Mouse (Mus musculus) layer of hippocampus, postnatal 14 days (tissue): ENCODE measurements at regions not wholly inside any gene's neighbourhood (a gene's known extent, or its start where the extent isn't known, plus 50 kb on each side); places are given as distances from the start of the nearest gene placed in this dataset.
"Not testable (repeated sequence)": the region's sequence is repeated elsewhere in the genome, so short reads cannot be mapped to it uniquely, and the experiment has no call there.

Source experiments
- DNase-seq, 2 experiments: peaks; one replicate each; pipeline ENCODE4 v3.0.0; 2021 to 2022; ENCODE audit warnings: low spot score in 2 of 2, mixed read lengths in 1 of 2

GRCm38 (mm10) chr5:142281997-142282396 is 119.3 kb upstream of the Foxk1 start:
- DNase-seq, result no peak

DNA sequence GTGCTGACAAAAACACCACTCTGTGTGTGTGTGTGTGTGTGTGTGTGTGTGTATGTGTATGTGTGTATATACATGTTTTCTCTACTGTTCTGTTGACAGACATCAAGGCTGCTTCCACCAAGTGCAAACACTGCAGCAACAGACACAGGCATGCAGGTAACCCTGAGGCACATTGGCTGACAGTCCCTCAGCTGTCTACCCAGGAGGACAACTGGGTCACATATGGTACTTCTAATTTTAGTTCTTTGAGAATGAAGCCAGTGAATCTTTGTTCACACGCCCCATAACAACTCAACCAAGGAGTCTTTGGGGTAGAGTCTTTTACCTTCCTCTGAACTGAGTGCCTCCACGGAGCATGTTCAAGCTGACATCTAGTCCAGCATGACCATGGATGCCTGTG is 113.3 kb upstream of the Foxk1 start:
- no peak for DNase-seq

GRCm38 (mm10) chr5:142291451-142291850 is 109.8 kb upstream of the Foxk1 start:
- DNase-seq, result peak; percentile 27 to 48

DNA sequence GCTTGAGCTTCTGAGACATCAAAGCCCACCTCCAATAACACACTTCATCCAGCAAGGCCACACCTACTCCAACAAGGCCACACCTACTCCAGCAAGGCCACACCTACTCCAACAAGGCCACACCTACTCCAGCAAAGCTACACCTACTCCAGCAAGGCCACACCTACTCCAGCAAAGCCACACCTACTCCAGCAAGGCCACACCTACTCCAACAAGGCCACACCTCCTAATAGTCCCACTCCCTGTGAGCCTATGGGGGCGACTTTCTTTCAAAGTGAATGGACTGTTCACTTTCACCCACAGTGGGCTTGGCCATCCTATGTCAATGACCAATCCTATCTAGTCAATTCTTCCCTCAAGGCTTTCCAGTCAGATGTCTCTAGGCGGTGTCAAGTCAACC is 104.9 kb upstream of the Foxk1 start:
- DNase-seq, result not testable (repeated sequence)

DNA sequence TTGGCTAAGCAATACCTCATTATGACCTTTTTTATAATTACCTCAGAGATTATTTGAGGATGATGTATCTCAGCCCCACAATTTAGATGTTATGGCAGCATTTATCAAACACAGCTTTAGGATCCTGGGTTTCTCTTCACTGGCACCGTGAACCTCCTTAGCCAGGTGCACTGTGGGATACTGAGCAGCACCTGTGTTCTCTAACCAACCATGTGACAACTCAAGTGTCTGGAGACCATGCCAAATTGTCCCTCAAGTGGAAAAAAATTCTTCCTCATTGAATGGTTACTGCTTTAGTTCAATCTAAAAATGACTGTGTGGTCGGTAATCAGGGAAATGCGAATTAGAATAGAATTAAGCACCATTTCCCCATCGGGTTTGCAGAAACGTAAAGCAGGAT is 101.7 kb upstream of the Foxk1 start:
- DNase-seq, result no peak

DNA sequence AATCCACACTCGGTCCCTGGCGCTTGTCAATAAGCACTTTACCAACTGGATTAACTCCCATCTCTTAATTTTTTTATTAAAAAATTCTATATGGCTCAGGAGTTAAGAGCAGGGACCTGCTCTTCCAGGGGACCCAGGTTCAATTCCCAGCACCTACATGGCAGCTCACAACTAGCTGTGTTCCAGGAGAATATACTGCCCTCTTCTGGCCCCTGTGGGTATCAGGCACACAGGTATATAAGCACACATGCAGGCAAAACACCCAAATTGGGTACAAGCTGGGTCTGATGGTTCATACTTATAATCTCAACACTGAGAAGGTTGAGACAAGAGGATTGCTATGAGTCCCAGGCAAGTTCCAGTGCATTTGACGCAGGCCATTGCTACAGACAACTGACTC is 92.8 kb upstream of the Foxk1 start:
- no peak for DNase-seq

DNA sequence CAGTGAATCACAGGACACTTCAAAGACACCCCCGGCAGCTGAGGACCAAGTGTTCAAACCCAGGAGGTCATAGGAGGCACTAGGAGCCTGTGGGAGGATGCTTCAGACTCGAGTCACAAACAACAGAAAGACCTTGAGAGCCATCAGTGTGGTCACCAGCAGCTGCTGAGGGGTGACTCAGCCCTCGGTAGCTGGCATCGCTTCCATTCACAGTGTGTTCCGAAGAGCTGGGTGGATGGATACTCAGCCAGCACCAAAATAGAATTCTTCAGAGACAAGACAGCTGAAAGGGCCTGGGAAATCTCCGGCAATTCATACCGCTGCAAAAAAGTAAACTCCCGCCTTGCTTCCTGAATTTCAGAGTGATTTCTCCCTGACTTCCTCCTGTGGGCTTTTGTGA is 87.4 kb upstream of the Foxk1 start:
- DNase-seq, result peak; percentile 13 to 33

DNA sequence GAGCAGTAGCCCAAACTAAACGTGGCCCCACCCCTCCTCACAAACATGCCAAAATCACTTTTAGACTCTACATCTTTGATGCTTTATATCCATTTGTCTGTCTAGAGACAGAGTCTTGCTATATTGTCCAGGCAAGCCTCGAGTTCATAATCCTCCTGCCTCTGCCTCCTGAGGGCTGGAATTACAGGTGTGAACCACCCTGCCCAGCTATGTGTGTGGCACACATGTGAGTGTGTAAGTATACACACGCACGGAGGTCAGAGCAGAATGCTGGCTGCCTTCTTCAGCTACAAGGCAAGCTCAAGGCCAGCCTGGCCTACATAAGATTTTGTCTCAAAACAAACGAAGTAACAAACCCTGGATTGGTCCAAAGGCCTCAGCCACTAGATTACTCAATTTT is 86.8 kb upstream of the Foxk1 start:
- no peak for DNase-seq

- DNase-seq, result peak; percentile 67 to 72
These were observed 82.0 kb upstream of the Foxk1 start for GRCm38 (mm10) chr5:142319268-142319667.

GRCm38 (mm10) chr5:142321316-142321715 is 80.0 kb upstream of the Foxk1 start:
- no peak for DNase-seq

- DNase-seq, result no peak
These were observed 76.4 kb upstream of the Foxk1 start for GRCm38 (mm10) chr5:142324928-142325327.

DNA sequence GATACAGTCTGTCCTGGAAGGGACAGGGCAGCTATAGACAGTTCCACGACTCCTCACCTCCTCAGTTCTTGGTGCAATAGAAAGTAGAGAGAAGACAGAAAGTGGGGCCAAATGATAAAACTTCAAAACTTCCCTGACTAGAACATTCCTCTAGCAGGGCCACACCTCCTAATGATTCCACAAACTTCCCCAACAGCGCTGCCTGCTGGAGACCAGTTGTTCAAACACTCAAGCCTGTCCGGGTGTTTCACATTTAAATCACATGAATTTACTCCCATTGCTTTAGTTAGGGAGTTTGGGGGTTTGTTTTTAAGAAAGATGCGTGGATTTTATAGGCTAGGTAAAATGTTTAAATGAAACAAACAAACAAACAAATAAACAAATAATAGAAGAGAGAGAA is 75.7 kb upstream of the Foxk1 start:
- DNase-seq, result no peak

DNA sequence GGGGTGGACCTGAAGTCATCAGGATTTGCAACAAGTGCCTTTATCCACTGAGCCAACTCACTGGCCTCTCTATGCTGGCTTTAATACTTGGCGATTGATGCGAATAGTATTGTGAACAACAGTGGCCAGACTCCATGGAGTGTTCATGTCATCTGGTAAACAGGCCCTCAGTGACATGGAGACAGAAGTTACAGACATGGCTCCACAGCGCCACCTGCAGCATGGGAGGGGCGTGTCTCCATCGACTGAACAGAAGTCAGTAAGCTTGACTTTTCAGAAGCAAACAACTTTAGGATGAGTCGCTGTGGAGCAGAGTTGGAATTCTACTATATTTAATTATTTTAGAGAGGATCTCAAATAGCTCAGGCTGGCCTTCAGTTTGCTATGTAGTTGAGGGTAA is 74.0 kb upstream of the Foxk1 start:
- DNase-seq, result no peak

- no peak for DNase-seq
These were observed 71.4 kb upstream of the Foxk1 start for GRCm38 (mm10) chr5:142329724-142330520.

GRCm38 (mm10) chr5:142332744-142333143 is 68.6 kb upstream of the Foxk1 start:
- DNase-seq, result no peak

DNA sequence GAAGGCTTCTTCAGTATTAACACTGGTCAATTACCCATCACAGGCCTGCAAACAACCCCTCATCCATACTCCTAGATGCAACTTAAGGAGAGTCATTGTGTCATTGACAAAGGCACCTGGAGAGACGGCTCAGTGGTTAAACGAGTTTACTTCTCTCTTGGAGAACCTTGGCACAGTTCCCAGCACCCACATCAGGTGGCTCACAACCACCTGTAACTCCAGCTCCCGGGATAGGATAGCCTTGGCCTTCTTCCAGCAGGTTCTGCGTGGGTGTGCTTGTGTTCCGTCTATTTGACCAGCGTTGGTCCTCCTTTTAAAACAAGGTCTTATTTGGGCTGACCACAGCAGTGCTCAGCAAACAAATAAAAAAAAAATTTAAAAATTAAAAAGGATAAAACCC is 63.9 kb upstream of the Foxk1 start:
- DNase-seq, result no peak

- no peak for DNase-seq
These were observed 63.2 kb upstream of the Foxk1 start for GRCm38 (mm10) chr5:142338051-142338450.

DNA sequence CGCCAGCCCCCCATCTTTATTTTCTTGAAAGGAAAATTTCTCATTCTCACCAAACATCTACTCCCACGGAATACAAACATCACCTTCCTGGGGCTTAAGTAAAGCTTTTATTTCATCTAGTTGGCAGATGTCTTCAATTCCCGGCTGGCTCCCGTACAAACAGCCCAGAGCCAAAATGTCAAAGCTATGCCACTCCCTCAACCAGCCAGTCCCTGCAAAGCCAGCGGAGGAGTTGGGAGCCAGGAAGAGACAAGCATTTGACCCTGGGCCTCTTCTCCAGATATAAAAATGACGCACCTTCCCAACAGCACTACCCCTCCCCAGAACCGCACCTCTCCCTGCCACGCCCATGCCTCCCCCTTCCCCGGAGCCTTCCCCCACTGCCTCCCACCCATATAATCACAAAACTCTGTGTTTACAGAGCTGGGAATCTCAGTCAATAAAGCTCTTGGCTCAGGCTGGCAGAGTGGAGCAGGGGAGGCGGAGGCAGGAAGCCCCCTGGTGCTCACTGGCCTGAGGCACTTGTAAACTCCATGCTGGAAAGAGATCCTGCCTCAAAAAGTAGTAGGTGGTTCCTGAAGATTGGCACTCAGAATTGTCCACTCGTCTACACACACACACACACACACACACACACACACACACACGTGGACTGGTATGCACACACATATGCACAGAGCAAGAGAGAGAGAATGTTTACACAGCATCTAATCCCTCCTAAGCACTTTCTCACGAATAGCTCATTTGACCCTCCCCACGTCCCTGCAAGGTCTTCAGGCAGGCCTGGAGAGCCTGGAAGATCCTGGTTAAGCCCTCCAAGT is 60.9 kb upstream of the Foxk1 start:
- peak; percentile 30 to 47 for DNase-seq

DNA sequence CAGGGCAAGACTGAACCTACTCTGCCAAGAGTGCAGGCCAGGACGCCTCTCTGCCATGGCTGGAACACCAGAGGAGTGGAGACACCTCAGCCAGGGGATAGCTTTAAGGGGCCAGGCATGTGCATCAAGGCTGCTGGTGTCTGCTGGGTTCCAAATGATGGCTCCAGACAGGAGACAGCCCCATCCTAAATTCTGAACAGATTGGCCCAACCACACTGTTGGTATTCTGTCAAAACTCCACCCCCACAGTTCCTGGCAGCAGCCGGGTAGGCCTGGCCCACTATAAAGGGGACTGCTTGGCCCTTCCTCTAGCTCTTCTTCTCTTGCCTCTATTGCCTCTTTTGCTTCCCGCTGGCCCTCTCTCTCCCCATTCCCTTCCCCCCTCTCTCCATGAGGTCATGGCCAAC is 60.3 kb upstream of the Foxk1 start:
- peak; percentile 52 to 71 for DNase-seq

DNA sequence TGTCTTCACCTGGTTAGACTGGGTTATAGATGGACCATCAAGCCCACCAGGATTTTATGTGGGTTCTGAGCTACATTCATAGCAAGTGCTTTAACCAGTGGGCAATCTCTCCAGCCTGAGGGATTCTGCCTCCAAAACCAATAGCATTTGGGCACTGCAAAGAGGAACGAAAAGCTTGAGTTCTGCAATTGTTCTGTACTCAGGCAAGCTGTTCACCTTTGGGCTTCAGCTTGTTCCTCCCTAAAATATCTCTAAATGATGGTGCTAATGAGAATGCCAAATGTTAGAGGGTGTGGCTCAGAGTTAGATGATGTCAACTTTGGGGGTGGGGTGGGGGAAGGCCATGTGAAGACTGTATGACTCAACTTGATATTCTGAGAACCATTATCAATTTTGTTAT is 54.8 kb upstream of the Foxk1 start:
- DNase-seq, result peak in 1 of 2 experiments; percentile 36

DNA sequence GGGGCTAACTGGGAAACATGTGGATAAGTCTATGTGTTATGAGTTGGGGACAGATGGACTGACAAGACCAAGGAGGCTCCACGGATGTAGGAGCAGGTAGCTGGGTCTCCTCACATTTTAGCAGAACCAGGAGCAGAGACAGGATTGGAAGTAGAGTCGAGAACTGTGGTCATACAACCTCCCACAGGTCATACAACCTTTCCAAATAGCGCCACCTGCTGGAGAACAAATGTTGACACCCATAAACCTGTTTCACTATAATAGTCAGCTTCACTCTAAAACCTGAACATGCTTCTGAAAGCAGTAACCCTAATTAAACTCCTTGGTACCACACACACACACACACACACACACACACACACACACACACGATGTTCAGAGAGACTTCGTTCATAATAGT is 50.7 kb upstream of the Foxk1 start:
- DNase-seq, result no peak
